8 mouse cellular contexts compared by ENCODE assay signal in the genomic region with DNA sequence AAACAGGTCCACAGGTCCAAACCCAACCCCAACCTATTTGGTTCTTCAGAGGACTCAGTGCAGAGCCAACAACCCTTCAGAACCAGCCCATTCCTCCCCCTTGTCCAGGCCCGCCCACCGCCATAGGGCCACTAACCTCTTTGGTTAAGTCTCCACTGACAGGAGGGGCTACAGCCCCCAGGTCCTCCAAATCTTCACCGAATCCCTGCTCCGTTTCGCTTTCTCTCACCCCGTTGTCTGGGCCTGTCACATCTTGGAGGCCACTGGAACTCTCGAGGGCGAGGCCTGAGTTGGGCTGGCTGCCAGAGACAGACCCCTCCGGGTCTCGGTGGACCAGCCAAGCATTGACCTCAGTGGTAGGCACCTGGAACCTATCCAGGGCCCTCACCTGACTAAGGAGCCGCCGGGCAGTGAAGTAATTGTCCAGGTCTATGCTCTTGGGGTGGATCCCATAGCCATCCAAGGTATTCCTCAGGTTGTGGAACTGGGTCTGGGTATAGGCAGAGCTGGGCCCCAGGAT. TPM values are rescaled to one million over a fixed set of nuclear protein-coding genes. Genes with fewer than 3 reads are reported as not detected.
A peak's percentile ranks its signal among the peaks of the same experiment; 100 is the strongest.
DNase-seq lines count a peak whose midpoint lies in the region; ATAC-seq lines count a peak whose summit lies in the region.

No protein-coding gene starts in this region.

- WGBS in forebrain, embryonic 10.5 days: 95% methylated on average over 12 of the region's 12 CpGs
- WGBS in forebrain, embryonic 16.5 days: 83% methylated on average over 12 of the region's 12 CpGs
- WGBS in hindbrain, embryonic 12.5 days: 86% methylated on average over 12 of the region's 12 CpGs
- WGBS in limb, embryonic 15.5 days: 75% methylated on average over 12 of the region's 12 CpGs

- H3K27me3 ChIP-seq in forebrain, embryonic 10.5 days (ENCODE audit: poor library complexity, severe bottlenecking): no peaks in the 10 kb centered on the region
- H3K27me3 ChIP-seq in forebrain, embryonic 16.5 days (replicated peaks; ENCODE audit: control insufficient read depth, insufficient read depth, low read length): no peaks in the 10 kb centered on the region
- H3K27me3 ChIP-seq in hindbrain, embryonic 12.5 days: no peaks in the 10 kb centered on the region
- H3K27me3 ChIP-seq in limb, embryonic 15.5 days: no peaks in the 10 kb centered on the region

- DNase-seq in forebrain, embryonic 10.5 days (ENCODE audit: extremely low spot score, low spot score): no peak
- DNase-seq in cerebellum, postnatal 10 days: peak; percentile 47 to 52
- DNase-seq in spleen, adult 12 weeks (ENCODE audit: low spot score): no peak
- no peak for DNase-seq in frontal cortex, postnatal 14 days (ENCODE audit: low spot score in 2 of 2)
- no peak for DNase-seq in gastrocnemius, adult 18-20 months (ENCODE audit: low spot score)

- peaks cover 80% of the 10 kb centered on the region for H3K4me1 ChIP-seq in forebrain, embryonic 10.5 days
- peaks cover 62% of the 10 kb centered on the region for H3K4me1 ChIP-seq in forebrain, embryonic 16.5 days (replicated peaks; ENCODE audit: control insufficient read depth, insufficient read depth, low read length)
- peaks cover 69% of the 10 kb centered on the region for H3K4me1 ChIP-seq in hindbrain, embryonic 12.5 days
- H3K4me1 ChIP-seq in limb, embryonic 15.5 days: peaks cover 61% of the 10 kb centered on the region

- H3K9me3 ChIP-seq in forebrain, embryonic 10.5 days: no peaks in the 10 kb centered on the region
- H3K9me3 ChIP-seq in forebrain, embryonic 16.5 days (ENCODE audit: control insufficient read depth, low read length): no peaks in the 10 kb centered on the region
- no peaks in the 10 kb centered on the region for H3K9me3 ChIP-seq in hindbrain, embryonic 12.5 days (replicated peaks)
- H3K9me3 ChIP-seq in limb, embryonic 15.5 days: no peaks in the 10 kb centered on the region

- H3K4me2 ChIP-seq in forebrain, embryonic 16.5 days (ENCODE audit: low read length): no peak overlapping the region
- H3K4me2 ChIP-seq in hindbrain, embryonic 12.5 days (replicated peaks): peak overlapping the region; percentile 88
- H3K4me2 ChIP-seq in limb, embryonic 15.5 days: peak overlapping the region; percentile 27

- peaks cover 49% of the 10 kb centered on the region for H3K36me3 ChIP-seq in forebrain, embryonic 10.5 days (replicated peaks)
- H3K36me3 ChIP-seq in forebrain, embryonic 16.5 days (ENCODE audit: control insufficient read depth, insufficient read depth): no peaks in the 10 kb centered on the region
- H3K36me3 ChIP-seq in hindbrain, embryonic 12.5 days: peaks cover 17% of the 10 kb centered on the region
- peaks cover 30% of the 10 kb centered on the region for H3K36me3 ChIP-seq in limb, embryonic 15.5 days

- 0 out of 2 replicates have a peak overlapping the region, but pooled peaks have one; percentile 5 for H3K27ac ChIP-seq in forebrain, embryonic 10.5 days
- H3K27ac ChIP-seq in forebrain, embryonic 16.5 days (ENCODE audit: low read length): no peak overlapping the region
- H3K27ac ChIP-seq in hindbrain, embryonic 12.5 days: peak overlapping the region; percentile 17; the same call in 1 of the 2 replicates
- peak overlapping the region; percentile 63; the same call in 1 of the 2 replicates for H3K27ac ChIP-seq in limb, embryonic 15.5 days

- H3K4me3 ChIP-seq in forebrain, embryonic 10.5 days: peak overlapping the region; percentile 80; the same call in 1 of the 2 replicates
- no peak overlapping the region for H3K4me3 ChIP-seq in forebrain, embryonic 16.5 days (replicated peaks; ENCODE audit: low read length)
- no peak overlapping the region for H3K4me3 ChIP-seq in hindbrain, embryonic 12.5 days
- H3K4me3 ChIP-seq in limb, embryonic 15.5 days: peak overlapping the region; percentile 11

- no peak overlapping the region for H3K9ac ChIP-seq in forebrain, embryonic 16.5 days (replicated peaks; ENCODE audit: low read depth, low read length)
- H3K9ac ChIP-seq in hindbrain, embryonic 12.5 days: peak overlapping the region; percentile 35; the same call in 1 of the 2 replicates
- no peak overlapping the region for H3K9ac ChIP-seq in limb, embryonic 15.5 days

- no peak for ATAC-seq in forebrain, embryonic 16.5 days
- ATAC-seq in hindbrain, embryonic 12.5 days (ENCODE audit: low FRiP score): no peak
- ATAC-seq in limb, embryonic 15.5 days (ENCODE audit: insufficient number of reproducible peaks, low FRiP score, low TSS enrichment, low read depth): no peak

RNA-seq across cellular contexts. Expression of a gene that starts 2.6 kb away (rescaled TPM):
- 64.7 and 66.0 TPM in 2 replicates for polyA plus RNA-seq in forebrain, embryonic 10.5 days (2016; fragmentation: Nextera tagmentation; extraction: Ambion mirVana)
- 64.8 and 68.2 TPM in 2 replicates for polyA plus RNA-seq in forebrain, embryonic 16.5 days (2015; fragmentation: Nextera tagmentation; extraction: Ambion mirVana)
- 82.8 and 88.2 TPM in 2 replicates for polyA plus RNA-seq in hindbrain, embryonic 12.5 days (2016; fragmentation: Nextera tagmentation; extraction: Ambion mirVana)
- 75.6 and 81.1 TPM in 2 replicates for polyA plus RNA-seq in limb, embryonic 15.5 days (2015; fragmentation: Nextera tagmentation; extraction: Ambion mirVana)
- total RNA-seq in gastrocnemius, adult 18-20 months (2021): 100 to 1,000 TPM; 460 to 570 TPM

RNA-seq across cellular contexts. Expression of a gene that starts 22.5 kb away (rescaled TPM):
- 25.1 and 25.6 TPM in 2 replicates for polyA plus RNA-seq in forebrain, embryonic 10.5 days (2016; fragmentation: Nextera tagmentation; extraction: Ambion mirVana)
- polyA plus RNA-seq in forebrain, embryonic 16.5 days (2015; fragmentation: Nextera tagmentation; extraction: Ambion mirVana): 10.4 and 16.6 TPM in 2 replicates
- polyA plus RNA-seq in hindbrain, embryonic 12.5 days (2016; fragmentation: Nextera tagmentation; extraction: Ambion mirVana): 56.5 and 60.7 TPM in 2 replicates
- 203 and 213 TPM in 2 replicates for polyA plus RNA-seq in limb, embryonic 15.5 days (2015; fragmentation: Nextera tagmentation; extraction: Ambion mirVana)
- 10 to 100 TPM; 26.7 to 27.7 TPM for total RNA-seq in gastrocnemius, adult 18-20 months (2021)

RNA-seq across cellular contexts. Expression of a gene that starts 38.2 kb away (rescaled TPM):
- polyA plus RNA-seq in forebrain, embryonic 10.5 days (2016; fragmentation: Nextera tagmentation; extraction: Ambion mirVana): 188 and 202 TPM in 2 replicates
- 87.7 and 93.3 TPM in 2 replicates for polyA plus RNA-seq in forebrain, embryonic 16.5 days (2015; fragmentation: Nextera tagmentation; extraction: Ambion mirVana)
- polyA plus RNA-seq in hindbrain, embryonic 12.5 days (2016; fragmentation: Nextera tagmentation; extraction: Ambion mirVana): 136 TPM in 2 replicates
- 89.3 and 101 TPM in 2 replicates for polyA plus RNA-seq in limb, embryonic 15.5 days (2015; fragmentation: Nextera tagmentation; extraction: Ambion mirVana)
- total RNA-seq in gastrocnemius, adult 18-20 months (2021): 10 to 100 TPM; 34.2 to 36.1 TPM

RNA-seq across cellular contexts. Expression of a gene that starts 49.8 kb away (rescaled TPM):
- 25.7 and 27.5 TPM in 2 replicates for polyA plus RNA-seq in forebrain, embryonic 10.5 days (2016; fragmentation: Nextera tagmentation; extraction: Ambion mirVana)
- polyA plus RNA-seq in forebrain, embryonic 16.5 days (2015; fragmentation: Nextera tagmentation; extraction: Ambion mirVana): 43.1 and 44.1 TPM in 2 replicates
- 40.5 and 45.1 TPM in 2 replicates for polyA plus RNA-seq in hindbrain, embryonic 12.5 days (2016; fragmentation: Nextera tagmentation; extraction: Ambion mirVana)
- polyA plus RNA-seq in limb, embryonic 15.5 days (2015; fragmentation: Nextera tagmentation; extraction: Ambion mirVana): 20.9 and 22.1 TPM in 2 replicates
- 10 to 100 TPM in 1 of 2 experiments, 1 to 10 TPM in 1; 9.6 to 10.3 TPM for total RNA-seq in gastrocnemius, adult 18-20 months (2021)

Comparison
In these comparisons a context has a peak if more than half of its experiments do, and no peak if none do; other contexts are left out.
1. H3K4me3 ChIP-seq: peak in forebrain, embryonic 10.5 days (single experiment) and limb, embryonic 15.5 days (single experiment); none in forebrain, embryonic 16.5 days (single experiment) and hindbrain, embryonic 12.5 days (single experiment).
2. DNase-seq: peak in cerebellum, postnatal 10 days (2 of 2); none in forebrain, embryonic 10.5 days (single experiment), spleen, adult 12 weeks (single experiment), frontal cortex, postnatal 14 days (0 of 2) and gastrocnemius, adult 18-20 months (single experiment).